Mouse (Mus musculus): Measurements from ENCODE around the gene Ate1. TPM values are rescaled to one million over a fixed set of nuclear protein-coding genes. Genes with fewer than 3 reads are reported as not detected.
"Not testable (repeated sequence)": the region's sequence is repeated elsewhere in the genome, so short reads cannot be mapped to it uniquely, and the experiment has no call there.

The Ate1 gene
- polyA plus RNA-seq, 1 experiment from 2014 or later: 69.5 TPM

DNA sequence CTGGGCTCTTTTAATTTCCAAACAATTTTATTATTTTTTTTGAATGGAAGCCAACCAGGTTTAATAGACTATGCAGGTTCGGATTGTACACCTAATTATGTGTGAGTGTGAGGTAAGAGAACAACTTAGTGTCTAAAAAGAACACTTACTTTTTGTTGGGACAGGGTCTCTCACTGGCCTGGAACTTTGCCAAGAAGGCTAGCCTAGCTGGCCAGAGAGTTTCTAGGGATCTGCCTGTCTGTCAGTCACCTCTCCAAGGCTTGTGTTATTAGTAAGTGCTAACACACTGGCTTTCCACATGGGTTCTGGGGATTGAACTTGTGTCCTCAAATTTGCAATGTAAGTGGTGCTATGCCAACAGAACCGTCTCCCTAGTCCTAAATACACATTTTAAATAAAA lies 116.8 kb downstream of the Ate1 start:
- no peak for ATAC-seq
- H3K4me3 ChIP-seq (ENCODE audit: low read depth, low read length): no peak overlapping the region
- no peak overlapping the region for H3K27ac ChIP-seq (ENCODE audit: low read length)
- H3K4me1 ChIP-seq (ENCODE audit: insufficient read depth, low read depth, low read length): no peaks in the 10 kb centered on the region
- H3K4me2 ChIP-seq (replicated peaks; ENCODE audit: low read depth, low read length): no peak overlapping the region
- DNase-seq (ENCODE audit: low spot score): no peak
- H3K9ac ChIP-seq (replicated peaks; ENCODE audit: low read depth): no peak overlapping the region
- H3K36me3 ChIP-seq (ENCODE audit: insufficient read depth, low read length): no peaks in the 10 kb centered on the region
- no peaks in the 10 kb centered on the region for H3K9me3 ChIP-seq (ENCODE audit: low read length)
- no peak for TF ChIP-seq CTCF (IDR thresholded peaks at IDR 0.05)
- no peak for TF ChIP-seq EP300 (IDR thresholded peaks at IDR 0.05)
- no peaks in the 10 kb centered on the region for H3K27me3 ChIP-seq (replicated peaks; ENCODE audit: insufficient read depth, low read length)
- WGBS: 51% methylated on average over 2 of the region's 2 CpGs

DNA sequence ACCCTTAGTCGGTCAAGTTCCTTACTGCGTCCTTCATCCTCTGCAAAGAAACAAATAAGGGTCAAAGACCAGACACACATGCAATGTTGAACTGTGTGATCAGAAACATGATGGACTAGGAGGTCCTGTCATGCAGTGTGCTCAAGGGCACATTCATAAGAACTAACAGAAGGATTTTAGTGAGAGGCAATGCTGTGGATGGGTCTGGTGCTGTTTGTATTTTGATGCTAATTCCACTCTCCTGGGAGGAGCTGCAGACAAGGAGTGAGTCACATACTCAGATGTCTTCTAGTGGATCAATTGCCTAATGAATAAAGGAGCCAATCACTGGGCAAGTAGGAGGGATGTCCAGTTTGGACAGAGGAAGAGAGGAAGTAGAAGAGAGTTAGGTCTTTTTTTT lies 125.5 kb downstream of the Ate1 start:
- ATAC-seq (no peak), DNase-seq (ENCODE audit: low spot score) (no peak)
- no peak for TF ChIP-seq CTCF (IDR thresholded peaks at IDR 0.05)
- TF ChIP-seq EP300 (IDR thresholded peaks at IDR 0.05): no peak
- Histone ChIP-seq H3K4me3 (ENCODE audit: low read depth, low read length) (no peak overlapping the region), H3K27me3 (replicated peaks; ENCODE audit: insufficient read depth, low read length) (no peaks in the 10 kb centered on the region), H3K9ac (replicated peaks; ENCODE audit: low read depth) (no peak overlapping the region), H3K36me3 (ENCODE audit: insufficient read depth, low read length) (peaks cover 4% of the 10 kb centered on the region; the same call in 1 of the 2 replicates), H3K9me3 (ENCODE audit: low read length) (no peaks in the 10 kb centered on the region), H3K4me2 (replicated peaks; ENCODE audit: low read depth, low read length) (no peak overlapping the region), H3K27ac (ENCODE audit: low read length) (no peak overlapping the region), H3K4me1 (ENCODE audit: insufficient read depth, low read depth, low read length) (no peaks in the 10 kb centered on the region)
- 93% methylated on average over 2 of the region's 2 CpGs for WGBS

- H3K27ac ChIP-seq (ENCODE audit: low read length); H3K4me3 ChIP-seq (ENCODE audit: low read depth, low read length); H3K36me3 ChIP-seq (ENCODE audit: insufficient read depth, low read length); H3K9me3 ChIP-seq (ENCODE audit: low read length); H3K4me1 ChIP-seq (ENCODE audit: insufficient read depth, low read depth, low read length); H3K9ac ChIP-seq (replicated peaks; ENCODE audit: low read depth); H3K4me2 ChIP-seq (replicated peaks; ENCODE audit: low read depth, low read length); ATAC-seq; DNase-seq (ENCODE audit: low spot score); H3K27me3 ChIP-seq (replicated peaks; ENCODE audit: insufficient read depth, low read length): not testable (repeated sequence)
- WGBS: 98% methylated on average over 1 of the region's 1 CpGs
Measured at GRCm38 (mm10) chr7:130390060-130390459, 130.1 kb downstream of the Ate1 start.

- H3K9me3 ChIP-seq (ENCODE audit: low read length): no peaks in the 10 kb centered on the region
- H3K27me3 ChIP-seq (replicated peaks; ENCODE audit: insufficient read depth, low read length): no peaks in the 10 kb centered on the region
- H3K36me3 ChIP-seq (ENCODE audit: insufficient read depth, low read length): no peaks in the 10 kb centered on the region
- no peak for TF ChIP-seq EP300 (IDR thresholded peaks at IDR 0.05)
- TF ChIP-seq CTCF (IDR thresholded peaks at IDR 0.05): no peak
- WGBS: 68% methylated on average over 3 of the region's 3 CpGs
- H3K27ac ChIP-seq (ENCODE audit: low read length): no peak overlapping the region
- H3K4me3 ChIP-seq (ENCODE audit: low read depth, low read length): no peak overlapping the region
- no peak for ATAC-seq
- DNase-seq (ENCODE audit: low spot score): no peak
- H3K4me2 ChIP-seq (replicated peaks; ENCODE audit: low read depth, low read length): no peak overlapping the region
- no peak overlapping the region for H3K9ac ChIP-seq (replicated peaks; ENCODE audit: low read depth)
- H3K4me1 ChIP-seq (ENCODE audit: insufficient read depth, low read depth, low read length): no peaks in the 10 kb centered on the region
Measured at GRCm38 (mm10) chr7:130386308-130386707, 133.9 kb downstream of the Ate1 start.

DNA sequence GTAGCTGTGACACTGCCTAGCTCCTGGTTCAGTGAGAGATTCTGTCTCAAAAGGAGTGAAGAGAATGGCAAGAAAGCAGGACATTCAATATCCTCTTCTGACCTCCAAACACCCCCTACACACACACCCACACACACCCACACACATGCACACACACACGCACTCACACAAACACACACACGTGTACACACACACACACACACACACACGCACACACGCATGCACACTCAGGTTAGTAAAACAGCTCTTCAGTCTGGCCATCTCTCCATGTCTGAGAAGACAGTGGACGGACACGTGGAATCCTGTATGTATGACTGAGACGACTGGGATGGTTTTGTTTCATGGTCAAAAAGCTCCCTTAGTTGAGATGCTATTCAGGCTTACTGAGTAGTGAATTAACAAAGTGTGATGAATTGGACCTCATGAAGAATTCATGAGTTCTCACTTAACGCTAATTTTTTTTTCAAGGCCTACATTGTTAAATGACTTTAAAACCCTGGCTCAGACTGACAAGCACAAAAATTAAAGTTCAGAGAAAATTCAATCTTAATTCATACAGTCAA lies 134.4 kb downstream of the Ate1 start:
- Histone ChIP-seq H3K9me3 (ENCODE audit: low read length) (no peaks in the 10 kb centered on the region), H3K4me1 (ENCODE audit: insufficient read depth, low read depth, low read length) (no peaks in the 10 kb centered on the region), H3K27me3 (replicated peaks; ENCODE audit: insufficient read depth, low read length) (no peaks in the 10 kb centered on the region), H3K27ac (ENCODE audit: low read length) (no peak overlapping the region), H3K36me3 (ENCODE audit: insufficient read depth, low read length) (no peaks in the 10 kb centered on the region), H3K4me3 (ENCODE audit: low read depth, low read length) (no peak overlapping the region), H3K4me2 (replicated peaks; ENCODE audit: low read depth, low read length) (no peak overlapping the region), H3K9ac (replicated peaks; ENCODE audit: low read depth) (no peak overlapping the region)
- DNase-seq (ENCODE audit: low spot score): no peak
- no peak for ATAC-seq
- 90% methylated on average over 8 of the region's 8 CpGs for WGBS
- TF ChIP-seq CTCF (IDR thresholded peaks at IDR 0.05): no peak
- no peak for TF ChIP-seq EP300 (IDR thresholded peaks at IDR 0.05)

- Histone ChIP-seq H3K27me3 (replicated peaks; ENCODE audit: insufficient read depth, low read length) (no peaks in the 10 kb centered on the region), H3K4me3 (ENCODE audit: low read depth, low read length) (no peak overlapping the region), H3K36me3 (ENCODE audit: insufficient read depth, low read length) (no peaks in the 10 kb centered on the region), H3K9me3 (ENCODE audit: low read length) (no peaks in the 10 kb centered on the region), H3K9ac (replicated peaks; ENCODE audit: low read depth) (no peak overlapping the region), H3K27ac (ENCODE audit: low read length) (no peak overlapping the region), H3K4me1 (ENCODE audit: insufficient read depth, low read depth, low read length) (no peaks in the 10 kb centered on the region), H3K4me2 (replicated peaks; ENCODE audit: low read depth, low read length) (no peak overlapping the region)
- DNase-seq (ENCODE audit: low spot score): no peak
- no peak for ATAC-seq
- WGBS: 97% methylated on average over 13 of the region's 13 CpGs
- no peak for TF ChIP-seq EP300 (IDR thresholded peaks at IDR 0.05)
- no peak for TF ChIP-seq CTCF (IDR thresholded peaks at IDR 0.05)
Measured at GRCm38 (mm10) chr7:130382126-130382525, 138.0 kb downstream of the Ate1 start.

DNA sequence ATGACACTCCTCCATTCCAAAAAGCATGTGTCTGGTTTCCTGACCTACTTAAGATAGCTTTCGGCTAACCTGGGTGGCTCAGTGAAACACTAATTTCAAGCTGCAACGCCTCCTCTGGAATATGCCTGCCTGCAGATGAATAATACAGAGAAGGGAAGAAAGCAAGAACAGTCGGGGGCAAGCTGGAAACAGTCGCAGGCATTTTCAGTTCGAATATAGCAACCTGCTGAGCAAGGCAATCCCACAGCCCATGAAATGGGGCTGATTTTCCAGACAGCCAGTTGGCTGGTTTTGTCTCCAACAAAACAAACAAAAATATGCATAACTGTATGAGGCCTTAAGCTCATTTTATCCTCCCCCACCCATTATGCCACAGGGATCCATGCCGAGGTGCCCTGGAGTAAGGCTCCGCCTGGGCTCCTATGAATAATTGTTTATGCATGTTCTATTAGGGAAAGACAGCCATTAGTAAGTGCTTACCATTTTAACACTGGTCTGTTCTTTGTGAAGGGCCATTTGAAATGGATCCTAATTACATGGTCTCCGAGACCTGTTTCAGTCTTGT lies 138.7 kb downstream of the Ate1 start:
- no peaks in the 10 kb centered on the region for H3K4me1 ChIP-seq (ENCODE audit: insufficient read depth, low read depth, low read length)
- TF ChIP-seq CTCF (IDR thresholded peaks at IDR 0.05) (no peak), EP300 (IDR thresholded peaks at IDR 0.05) (no peak)
- WGBS: 92% methylated on average over 8 of the region's 8 CpGs

More for the DNA sequence above, 138.7 kb downstream of the Ate1 start:
- ATAC-seq (no peak), DNase-seq (ENCODE audit: low spot score) (no peak)
- H3K9ac ChIP-seq (replicated peaks; ENCODE audit: low read depth): no peak overlapping the region
- no peak overlapping the region for H3K4me3 ChIP-seq (ENCODE audit: low read depth, low read length)
- H3K27ac ChIP-seq (ENCODE audit: low read length): no peak overlapping the region
- H3K9me3 ChIP-seq (ENCODE audit: low read length): no peaks in the 10 kb centered on the region
- H3K27me3 ChIP-seq (replicated peaks; ENCODE audit: insufficient read depth, low read length): no peaks in the 10 kb centered on the region
- no peaks in the 10 kb centered on the region for H3K36me3 ChIP-seq (ENCODE audit: insufficient read depth, low read length)
- no peak overlapping the region for H3K4me2 ChIP-seq (replicated peaks; ENCODE audit: low read depth, low read length)
